Mouse (Mus musculus): ENCODE measurements at regions not wholly inside any gene's neighbourhood (a gene's known extent, or its start where the extent isn't known, plus 50 kb on each side); places are given as distances from the start of the nearest gene placed in this dataset.

- in situ Hi-C loops (cut with MboI, MseI), result loop anchor here in 1 of 2 experiments (10.0 kb wide), 1 partner anchor 863 kb away; no protein-coding TSS in a partner anchor
Observed at GRCm38 (mm10) chrX:89008166-89008565, 401.3 kb downstream of the Pet2 start.

All from T-helper 17 cell (primary cell).